Mouse (Mus musculus): Measurements from ENCODE around the gene Rnf40.

DNA sequence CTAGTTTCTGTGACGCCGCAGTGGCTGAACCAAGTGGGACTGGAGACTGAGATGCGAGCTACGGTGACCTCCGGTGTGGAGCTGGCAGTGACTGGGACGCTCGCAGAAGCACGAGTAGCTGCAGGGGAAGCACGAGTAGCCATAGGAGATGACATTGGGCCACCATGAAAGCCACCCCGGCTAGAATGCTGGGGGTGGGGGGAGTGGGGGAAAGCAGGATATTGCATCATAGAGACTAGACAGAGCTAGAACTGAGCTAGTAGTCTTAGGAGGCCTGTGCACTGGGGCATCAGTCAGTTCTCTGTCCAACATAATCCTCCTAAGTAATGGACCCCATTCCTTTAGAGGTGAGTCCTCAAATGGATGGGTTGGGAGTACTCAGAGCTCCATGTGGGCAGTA is 15.7 kb downstream of the Rnf40 start:
- TF ChIP-seq CTCF (IDR thresholded peaks at IDR 0.05 in 2 of 3, conservative IDR thresholded peaks at IDR 0.05 in 1 of 3; ENCODE audit: control insufficient read depth in 1 of 3, insufficient read depth in 1 of 3, low read depth in 2 of 3, low read length in 3 of 3, poor library complexity in 1 of 3, severe bottlenecking in 1 of 3) = no peak
- no peak for TF ChIP-seq SIN3A (IDR thresholded peaks at IDR 0.05; ENCODE audit: low read length)
- TF ChIP-seq TAL1 (IDR thresholded peaks at IDR 0.05; ENCODE audit: low read length) = no peak
- no peak for TF ChIP-seq HCFC1 (IDR thresholded peaks at IDR 0.05; ENCODE audit: low read depth, low read length)
- no peak for TF ChIP-seq NRF1 (IDR thresholded peaks at IDR 0.05; ENCODE audit: insufficient read depth, low read depth, low read length, poor library complexity, severe bottlenecking)
- TF ChIP-seq MAFK (IDR thresholded peaks at IDR 0.05; ENCODE audit: borderline replicate concordance, low read depth, low read length) = no peak
- TF ChIP-seq RCOR1 (IDR thresholded peaks at IDR 0.05; ENCODE audit: low read depth, low read length) = no peak
- no peak for TF ChIP-seq ZKSCAN1 (IDR thresholded peaks at IDR 0.05; ENCODE audit: low read depth, low read length)
- TF ChIP-seq EP300 (IDR thresholded peaks at IDR 0.05; ENCODE audit: low read depth in 1 of 2, low read length in 2 of 2) = no peak
- no peak for TF ChIP-seq MAX (IDR thresholded peaks at IDR 0.05; ENCODE audit: low read length)
- no peak for TF ChIP-seq GATA1 (IDR thresholded peaks at IDR 0.05; ENCODE audit: low read depth, low read length)
